Mouse (Mus musculus) layer of hippocampus, postnatal 10 days (tissue): ENCODE data around the gene Polr2a. TPM values are rescaled to one million over a fixed set of nuclear protein-coding genes. Genes with fewer than 3 reads are reported as not detected.

Experiments used
- DNase-seq, 2 experiments: peaks; one replicate each; pipeline ENCODE4 v3.0.0; 2021; ENCODE audit warnings: low spot score in 2 of 2
- total RNA-seq, 2 experiments: library from RNA; stranded (reverse); gene quantifications; 2 replicates each; pipeline ENCODE4 v1.2.3; 2021

Polr2a gene
- total RNA-seq, 2 experiments from 2014 or later, result 55.6 to 59.4 TPM

GRCm38 (mm10) chr11:69684936-69685335, 73.5 kb downstream of the Polr2a start:
- no peak for DNase-seq

GRCm38 (mm10) chr11:69684128-69684745, 74.2 kb downstream of the Polr2a start:
- no peak for DNase-seq

Other genes starting within 250 kb of the Polr2a start
- 1 to 10 TPM; 8.0 to 8.6 TPM for gene Dnah2, start 209.5 kb downstream of the Polr2a start, total RNA-seq
- 100 to 1,000 TPM; 203 to 217 TPM for gene Efnb3, start 198.4 kb downstream of the Polr2a start, total RNA-seq
- gene Wrap53, start 178.4 kb downstream of the Polr2a start, total RNA-seq, result 10 to 100 TPM in 1 of 2 experiments, 1 to 10 TPM in 1; 7.7 to 10.6 TPM
- gene Trp53, start 178.3 kb downstream of the Polr2a start, total RNA-seq, result 10 to 100 TPM; 31.4 to 31.8 TPM
- 100 to 1,000 TPM; 456 to 463 TPM for gene Atp1b2, start 152.7 kb downstream of the Polr2a start, total RNA-seq
- gene Shbg, start 140.7 kb downstream of the Polr2a start, total RNA-seq, result not detected
- 10 to 100 TPM; 15.0 to 17.1 TPM for gene Sat2, start 136.6 kb downstream of the Polr2a start, total RNA-seq
- 100 to 1,000 TPM in 1 of 2 experiments, 10 to 100 TPM in 1; 99.2 to 103 TPM for gene Fxr2, start 125.6 kb downstream of the Polr2a start, total RNA-seq
- gene Sox15, start 103.3 kb downstream of the Polr2a start, total RNA-seq, result not detected
- gene Mpdu1, start 96.0 kb downstream of the Polr2a start, total RNA-seq, result 10 to 100 TPM; 85.9 to 89.9 TPM
- gene Cd68, start 92.5 kb downstream of the Polr2a start, total RNA-seq, result 10 to 100 TPM in 1 of 2 experiments, 1 to 10 TPM in 1; 8.4 to 11.5 TPM
- 100 to 1,000 TPM; 492 to 501 TPM for gene Eif4a1, start 86.2 kb downstream of the Polr2a start, total RNA-seq
- gene Senp3, start 76.6 kb downstream of the Polr2a start, total RNA-seq, result 10 to 100 TPM; 88.0 to 98.7 TPM
- 1 to 10 TPM; 1.1 to 1.2 TPM for gene Tnfsf13, start 72.9 kb downstream of the Polr2a start, total RNA-seq
- 1 to 10 TPM; 6.7 to 8.3 TPM for gene Tnfsf12, start 62.8 kb downstream of the Polr2a start, total RNA-seq
- gene Tnfsfm13, start 62.5 kb downstream of the Polr2a start, total RNA-seq, result under 1 TPM; 0.69 to 0.76 TPM
- gene Slc35g3, start 3.3 kb upstream of the Polr2a start, total RNA-seq, result under 1 TPM in 1 of 2 experiments, not detected in 1; 0.22 TPM
- 10 to 100 TPM; 69.7 to 72.8 TPM for gene Zbtb4, start 7.3 kb upstream of the Polr2a start, total RNA-seq
- gene Chrnb1, start 37.3 kb upstream of the Polr2a start, total RNA-seq, result 1 to 10 TPM; 1.1 to 1.6 TPM
- gene Fgf11, start 43.2 kb upstream of the Polr2a start, total RNA-seq, result 10 to 100 TPM; 26.8 to 26.9 TPM
- gene Tmem102, start 47.0 kb upstream of the Polr2a start, total RNA-seq, result not detected
- gene Gm39566, start 56.7 kb upstream of the Polr2a start, total RNA-seq, result not detected
- not detected for gene Spem2, start 59.8 kb upstream of the Polr2a start, total RNA-seq
- gene Spem1, start 63.5 kb upstream of the Polr2a start, total RNA-seq, result under 1 TPM; 0.34 to 0.54 TPM
- 100 to 1,000 TPM; 227 to 245 TPM for gene Nlgn2, start 79.1 kb upstream of the Polr2a start, total RNA-seq
- 100 to 1,000 TPM; 148 to 153 TPM for gene Tmem256, start 79.9 kb upstream of the Polr2a start, total RNA-seq
- gene Plscr3, start 87.7 kb upstream of the Polr2a start, total RNA-seq, result 10 to 100 TPM; 31.2 to 37.7 TPM
- gene Tnk1, start 100.1 kb upstream of the Polr2a start, total RNA-seq, result under 1 TPM in 1 of 2 experiments, not detected in 1; 0.25 TPM
- gene Tmem95, start 119.4 kb upstream of the Polr2a start, total RNA-seq, result not detected
- gene Kctd11, start 122.8 kb upstream of the Polr2a start, total RNA-seq, result under 1 TPM; 0.85 TPM
- gene Acap1, start 136.9 kb upstream of the Polr2a start, total RNA-seq, result under 1 TPM; 0.16 to 0.21 TPM
- gene 2810408A11Rik, start 142.3 kb upstream of the Polr2a start, total RNA-seq, result 1 to 10 TPM; 2.4 to 2.5 TPM
- gene Neurl4, start 142.4 kb upstream of the Polr2a start, total RNA-seq, result 100 to 1,000 TPM; 127 to 146 TPM
- gene Gps2, start 155.3 kb upstream of the Polr2a start, total RNA-seq, result 10 to 100 TPM; 27.8 to 30.2 TPM
- gene Eif5a, start 163.3 kb upstream of the Polr2a start, total RNA-seq, result 100 to 1,000 TPM; 479 to 501 TPM
- gene Ybx2, start 177.2 kb upstream of the Polr2a start, total RNA-seq, result 1 to 10 TPM; 9.2 to 9.5 TPM
- gene Slc2a4, start 189.6 kb upstream of the Polr2a start, total RNA-seq, result 1 to 10 TPM; 1.7 to 2.0 TPM
- gene Cldn7, start 206.1 kb upstream of the Polr2a start, total RNA-seq, result not detected
- gene Ctdnep1, start 222.5 kb upstream of the Polr2a start, total RNA-seq, result 100 to 1,000 TPM; 101 to 105 TPM
- 10 to 100 TPM; 98.0 to 99.5 TPM for gene Elp5, start 223.9 kb upstream of the Polr2a start, total RNA-seq
- 100 to 1,000 TPM; 256 to 267 TPM for gene Gabarap, start 232.5 kb upstream of the Polr2a start, total RNA-seq
- 10 to 100 TPM; 40.1 to 43.7 TPM for gene Phf23, start 237.1 kb upstream of the Polr2a start, total RNA-seq
- 10 to 100 TPM; 26.1 to 38.9 TPM for gene Dvl2, start 242.0 kb upstream of the Polr2a start, total RNA-seq